Mouse (Mus musculus): Measurements from ENCODE around the gene Rab3d. TPM values are rescaled to one million over a fixed set of nuclear protein-coding genes. Genes with fewer than 3 reads are reported as not detected.

The Rab3d gene
- total and polyA plus RNA-seq, 2 experiments from 2014 or later: 7.7 to 8.9 TPM

DNA sequence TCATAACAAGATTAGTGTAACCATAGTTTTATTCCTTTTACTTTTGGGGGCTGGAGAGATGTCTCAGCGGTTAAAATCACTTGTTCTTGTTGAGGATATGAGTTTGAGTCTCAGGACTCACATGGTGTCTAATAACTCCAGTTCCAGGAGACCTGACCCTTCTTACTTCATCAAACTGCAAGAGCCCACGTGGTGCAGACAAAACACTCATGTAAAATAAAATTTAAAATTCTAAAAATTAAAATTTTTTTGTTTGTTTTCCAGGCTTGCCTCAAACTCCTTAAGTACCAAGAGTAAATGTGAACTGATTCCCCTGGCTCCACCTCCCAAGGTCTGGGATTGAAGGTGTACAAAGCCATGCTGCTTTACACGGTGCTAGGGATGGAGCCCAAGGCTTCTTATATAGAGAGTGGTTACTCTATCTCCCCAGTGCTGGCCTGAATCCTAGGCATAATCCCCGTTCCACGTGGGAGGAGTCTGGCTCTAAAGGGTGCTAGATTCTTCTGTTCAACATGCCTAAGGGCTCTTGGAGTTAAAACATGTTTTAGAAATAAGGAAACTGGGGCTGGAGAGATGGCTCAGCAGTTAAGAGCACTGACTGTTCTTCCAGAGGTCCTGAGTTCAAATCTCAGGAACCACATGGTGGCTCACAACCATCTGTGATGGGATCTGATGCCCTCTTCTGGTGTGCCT is 846 bp upstream of the Rab3d start:
- Histone ChIP-seq H3K36me3 (replicated peaks; ENCODE audit: control insufficient read depth, insufficient read depth, low read length) (no peaks in the 10 kb centered on the region), H3K4me2 (ENCODE audit: low read depth, low read length) (peak overlapping the region; percentile 94), H3K9ac (replicated peaks; ENCODE audit: low read depth, low read length) (no peak overlapping the region), H3K9me3 (replicated peaks; ENCODE audit: control insufficient read depth, low read length) (no peaks in the 10 kb centered on the region), H3K27me3 (ENCODE audit: control insufficient read depth, insufficient read depth, low read length) (no peaks in the 10 kb centered on the region), H3K4me1 (ENCODE audit: control insufficient read depth, insufficient read depth) (peaks cover 6% of the 10 kb centered on the region; the same call in 1 of the 2 replicates), H3K4me3 (ENCODE audit: low read depth, low read length) (peak overlapping the region; percentile 63), H3K27ac (ENCODE audit: low read depth) (0 out of 2 replicates have a peak overlapping the region, but pooled peaks have one; percentile 19)
- TF ChIP-seq EP300 (IDR thresholded peaks at IDR 0.05; ENCODE audit: low read depth) (no peak), CTCF (IDR thresholded peaks at IDR 0.05; ENCODE audit: low read depth) (no peak)
- DNase-seq (ENCODE audit: low spot score) (no peak), ATAC-seq (ENCODE audit: insufficient read depth, low read depth) (no peak)
- WGBS: 25% methylated on average over 5 of the region's 5 CpGs

DNA sequence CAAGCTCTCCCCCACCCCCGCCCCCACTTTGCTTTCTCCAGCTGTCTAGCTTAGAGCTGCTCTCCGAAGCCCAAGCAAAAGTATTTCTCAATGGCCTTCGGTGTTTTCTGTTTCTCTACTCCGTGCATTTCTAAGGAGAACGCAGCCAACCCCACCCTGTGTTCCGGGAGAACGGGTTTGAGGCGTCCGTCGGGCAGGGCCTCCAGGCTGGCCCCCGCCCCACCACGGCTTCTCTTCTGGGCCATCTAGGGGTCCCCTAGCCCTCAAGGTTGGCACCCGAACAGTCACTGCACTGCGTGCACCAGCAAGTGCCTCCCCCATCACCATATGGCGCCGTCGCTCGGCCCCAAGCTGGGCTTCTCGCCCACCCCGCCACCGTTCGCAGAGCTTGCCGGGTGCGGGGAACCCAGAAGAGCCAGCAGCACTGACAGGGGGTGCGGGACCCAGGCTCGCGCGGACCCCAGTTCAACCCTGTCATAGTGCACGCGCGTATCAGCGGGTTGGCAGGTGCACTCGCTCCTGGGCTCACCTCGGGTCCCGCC is 428 bp downstream of the Rab3d start:
- Histone ChIP-seq H3K9me3 (replicated peaks; ENCODE audit: control insufficient read depth, low read length) (no peaks in the 10 kb centered on the region), H3K27me3 (ENCODE audit: control insufficient read depth, insufficient read depth, low read length) (no peaks in the 10 kb centered on the region), H3K4me1 (ENCODE audit: control insufficient read depth, insufficient read depth) (no peaks in the 10 kb centered on the region), H3K27ac (ENCODE audit: low read depth) (no peak overlapping the region), H3K4me3 (ENCODE audit: low read depth, low read length) (peak overlapping the region; percentile 63), H3K4me2 (ENCODE audit: low read depth, low read length) (peak overlapping the region; percentile 94), H3K36me3 (replicated peaks; ENCODE audit: control insufficient read depth, insufficient read depth, low read length) (no peaks in the 10 kb centered on the region), H3K9ac (replicated peaks; ENCODE audit: low read depth, low read length) (peak overlapping the region; percentile 35)
- 2% methylated on average over 35 of the region's 35 CpGs for WGBS
- no peak for TF ChIP-seq EP300 (IDR thresholded peaks at IDR 0.05; ENCODE audit: low read depth)
- TF ChIP-seq CTCF (IDR thresholded peaks at IDR 0.05; ENCODE audit: low read depth): no peak
- ATAC-seq (ENCODE audit: insufficient read depth, low read depth) (peak; percentile 43), DNase-seq (ENCODE audit: low spot score) (no peak)

DNA sequence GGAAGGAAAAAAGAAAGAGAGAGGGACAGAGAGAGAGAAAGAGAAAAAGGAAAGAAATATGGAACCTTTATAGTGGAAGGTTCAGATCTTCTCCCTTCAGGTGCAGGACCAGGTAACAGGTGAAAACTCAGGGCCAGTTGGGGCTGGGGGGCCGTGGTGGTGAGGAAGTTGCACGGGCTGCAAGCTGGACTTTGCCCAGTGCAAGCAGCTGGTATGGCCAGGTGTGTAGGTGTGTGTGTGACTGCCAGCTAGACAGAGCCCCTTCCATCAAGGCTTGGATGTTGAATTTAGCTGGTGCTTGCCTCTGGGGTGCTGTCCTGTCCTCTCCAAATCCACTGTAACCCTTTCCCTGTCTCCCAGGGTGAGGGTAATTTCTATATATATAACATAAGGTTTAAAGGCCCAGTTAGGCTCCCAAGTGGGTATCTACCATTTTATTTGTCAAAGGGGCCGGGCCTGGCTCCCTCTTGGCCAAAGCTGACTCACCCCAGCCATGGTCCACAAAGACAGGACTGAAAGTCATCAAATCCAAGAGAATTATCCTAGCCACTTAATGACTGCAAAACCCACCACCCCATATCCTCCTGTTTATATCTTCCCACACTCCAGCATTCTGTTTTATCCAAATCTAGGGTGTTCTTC is 1.0 kb downstream of the Rab3d start:
- Histone ChIP-seq H3K4me2 (ENCODE audit: low read depth, low read length) (peak overlapping the region; percentile 94), H3K9me3 (replicated peaks; ENCODE audit: control insufficient read depth, low read length) (no peaks in the 10 kb centered on the region), H3K4me1 (ENCODE audit: control insufficient read depth, insufficient read depth) (no peaks in the 10 kb centered on the region), H3K27me3 (ENCODE audit: control insufficient read depth, insufficient read depth, low read length) (no peaks in the 10 kb centered on the region), H3K9ac (replicated peaks; ENCODE audit: low read depth, low read length) (no peak overlapping the region), H3K27ac (ENCODE audit: low read depth) (no peak overlapping the region), H3K36me3 (replicated peaks; ENCODE audit: control insufficient read depth, insufficient read depth, low read length) (no peaks in the 10 kb centered on the region), H3K4me3 (ENCODE audit: low read depth, low read length) (peak overlapping the region; percentile 63)
- TF ChIP-seq CTCF (IDR thresholded peaks at IDR 0.05; ENCODE audit: low read depth) (no peak), EP300 (IDR thresholded peaks at IDR 0.05; ENCODE audit: low read depth) (no peak)
- 73% methylated on average over 3 of the region's 3 CpGs for WGBS
- DNase-seq (ENCODE audit: low spot score): no peak
- no peak for ATAC-seq (ENCODE audit: insufficient read depth, low read depth)

DNA sequence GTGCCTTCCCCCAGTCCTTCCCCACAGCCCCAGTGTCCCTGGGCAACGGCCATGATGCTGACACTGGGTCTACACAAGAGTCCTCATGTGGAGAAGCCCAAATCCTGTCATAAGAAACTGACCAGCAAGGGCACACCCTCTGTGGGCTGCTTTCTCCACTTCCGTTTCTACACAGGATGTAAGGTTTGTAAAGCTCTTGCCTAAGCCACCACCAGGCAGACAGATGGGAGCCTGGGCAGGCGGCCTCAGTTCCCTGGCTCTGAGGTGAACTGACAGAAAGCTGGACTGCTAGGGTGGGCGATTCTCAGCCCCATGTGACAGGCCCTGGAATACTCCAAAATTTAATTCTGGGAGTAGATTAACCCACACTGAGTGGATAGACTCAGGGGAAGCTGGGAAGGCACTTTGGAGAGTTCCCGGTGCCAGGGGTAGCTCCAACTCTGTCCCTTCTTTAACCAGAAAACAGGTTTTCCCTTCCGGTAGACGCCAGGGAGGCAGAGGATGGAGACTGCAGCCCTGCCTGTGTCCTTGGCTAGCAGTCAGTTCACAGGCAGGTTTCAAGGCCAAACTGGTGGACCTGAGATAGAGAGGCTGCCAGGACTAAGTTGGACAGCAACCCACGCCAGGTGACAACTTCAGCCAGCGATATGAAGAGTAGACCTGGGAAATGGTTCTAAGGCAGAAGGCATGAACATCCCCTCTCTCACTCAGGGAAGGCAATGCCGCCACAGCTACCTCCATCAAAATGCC is 8.3 kb downstream of the Rab3d start:
- Histone ChIP-seq H3K27ac (ENCODE audit: low read depth) (no peak overlapping the region), H3K27me3 (ENCODE audit: control insufficient read depth, insufficient read depth, low read length) (no peaks in the 10 kb centered on the region), H3K4me1 (ENCODE audit: control insufficient read depth, insufficient read depth) (no peaks in the 10 kb centered on the region), H3K9me3 (replicated peaks; ENCODE audit: control insufficient read depth, low read length) (no peaks in the 10 kb centered on the region), H3K4me2 (ENCODE audit: low read depth, low read length) (no peak overlapping the region), H3K4me3 (ENCODE audit: low read depth, low read length) (no peak overlapping the region), H3K9ac (replicated peaks; ENCODE audit: low read depth, low read length) (no peak overlapping the region), H3K36me3 (replicated peaks; ENCODE audit: control insufficient read depth, insufficient read depth, low read length) (no peaks in the 10 kb centered on the region)
- no peak for ATAC-seq (ENCODE audit: insufficient read depth, low read depth)
- DNase-seq (ENCODE audit: low spot score): no peak
- WGBS: 69% methylated on average over 10 of the region's 10 CpGs
- TF ChIP-seq EP300 (IDR thresholded peaks at IDR 0.05; ENCODE audit: low read depth) (no peak), CTCF (IDR thresholded peaks at IDR 0.05; ENCODE audit: low read depth) (no peak)

DNA sequence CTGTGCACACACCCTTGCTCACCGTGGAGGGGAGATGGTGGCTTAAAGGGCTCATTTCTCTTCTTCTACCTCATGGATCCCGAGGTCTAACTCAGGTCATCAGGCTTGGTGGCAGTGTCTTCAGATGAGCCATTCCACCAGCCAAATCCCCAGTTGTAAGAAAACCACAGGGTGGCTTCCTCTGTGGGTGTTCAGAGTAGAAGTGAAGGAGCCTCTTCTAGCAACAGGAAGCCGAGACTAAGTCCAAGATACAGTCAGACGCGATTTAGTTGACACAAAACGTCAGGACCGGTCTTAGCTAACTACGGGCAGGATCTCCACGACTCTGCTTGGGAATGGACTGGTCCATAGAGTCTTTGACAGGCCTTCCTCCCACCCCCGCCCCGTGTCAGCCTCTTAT is 9.8 kb downstream of the Rab3d start:
- no peak for TF ChIP-seq EP300 (IDR thresholded peaks at IDR 0.05; ENCODE audit: low read depth)
- TF ChIP-seq CTCF (IDR thresholded peaks at IDR 0.05; ENCODE audit: low read depth): no peak
- Histone ChIP-seq H3K27ac (ENCODE audit: low read depth) (no peak overlapping the region), H3K9ac (replicated peaks; ENCODE audit: low read depth, low read length) (no peak overlapping the region), H3K36me3 (replicated peaks; ENCODE audit: control insufficient read depth, insufficient read depth, low read length) (no peaks in the 10 kb centered on the region), H3K4me1 (ENCODE audit: control insufficient read depth, insufficient read depth) (no peaks in the 10 kb centered on the region), H3K4me3 (ENCODE audit: low read depth, low read length) (no peak overlapping the region), H3K27me3 (ENCODE audit: control insufficient read depth, insufficient read depth, low read length) (no peaks in the 10 kb centered on the region), H3K4me2 (ENCODE audit: low read depth, low read length) (no peak overlapping the region), H3K9me3 (replicated peaks; ENCODE audit: control insufficient read depth, low read length) (no peaks in the 10 kb centered on the region)
- DNase-seq (ENCODE audit: low spot score) (no peak), ATAC-seq (ENCODE audit: insufficient read depth, low read depth) (no peak)
- WGBS: 57% methylated on average over 11 of the region's 11 CpGs
